Mouse (Mus musculus) stomach, postnatal 0 days (tissue): ENCODE measurements around the gene Zmynd8.

Experiments
- CTCF ChIP-seq: IDR thresholded peaks from 2 replicates; pipeline ENCODE4 v1.5.1; 2016; ENCODE audit warnings: antibody characterized with exemption, low read depth, mild to moderate bottlenecking, moderate library complexity
- EP300 ChIP-seq: optimal IDR thresholded peaks from 2 replicates; pipeline ENCODE3; 2016; ENCODE audit warnings: antibody characterized with exemption

DNA sequence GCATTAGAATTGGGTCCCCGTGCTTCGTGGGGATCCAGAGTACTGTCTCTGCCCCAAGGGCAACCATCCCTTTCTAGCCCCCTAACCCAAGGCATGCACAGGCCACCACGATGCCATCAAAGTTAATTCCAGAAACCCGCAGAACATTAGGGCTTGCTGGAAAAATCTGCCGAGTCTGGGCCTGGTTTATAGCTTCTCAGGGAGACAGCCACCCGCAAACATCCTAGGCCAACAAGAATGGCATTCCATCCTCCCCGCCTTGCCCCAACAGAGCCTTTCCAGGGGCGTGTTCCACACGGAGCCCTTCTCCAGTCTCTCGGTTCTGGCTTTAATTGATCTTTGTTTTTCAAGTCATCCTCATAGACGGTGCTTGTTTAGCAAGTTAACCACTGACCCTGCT is 150.4 kb downstream of the Zmynd8 start:
- TF ChIP-seq CTCF, result no peak
- TF ChIP-seq EP300, result no peak
